9 mouse cellular contexts compared by ENCODE assay signal in genomic region chrX:98380247-98380905, GRCm38 (mm10).
A peak's percentile ranks its signal among the peaks of the same experiment; 100 is the strongest.
DNase-seq lines count a peak whose midpoint lies in the region; ATAC-seq lines count a peak whose summit lies in the region.
"Had no signal": no experiment of that assay in that cellular context is flagged by ENCODE, and none has a peak within 500 bp of the region (broad histone marks: within the 10 kb centered on the region; RNA-seq: fewer than 3 reads in every experiment).

No protein-coding gene starts in this region.

- intact Hi-C loops in heart, postnatal 14 days (cut with DNase I), result loop anchor here (5.0 kb wide), 1 partner anchor 233 kb away; the partner anchor contains the start of gene Ar

- no peak overlapping the region for H3K9ac ChIP-seq in lung, embryonic 16.5 days (ENCODE audit: low read length)

- no peaks in the 10 kb centered on the region for H3K27me3 ChIP-seq in lung, embryonic 16.5 days (ENCODE audit: control insufficient read depth, insufficient read depth, low read depth, low read length)
- H3K27me3 ChIP-seq: megakaryocyte, embryonic 14.5 days had no signal

- peak overlapping the region; percentile 55; the same call in 1 of the 2 replicates for H3K27ac ChIP-seq in lung, embryonic 16.5 days (ENCODE audit: low read length)

- no peaks in the 10 kb centered on the region for H3K4me1 ChIP-seq in lung, embryonic 16.5 days (replicated peaks; ENCODE audit: control insufficient read depth, insufficient read depth, low read length)
- H3K4me1 ChIP-seq: megakaryocyte, embryonic 14.5 days had no signal

- DNase-seq in cerebellum, adult 9-10 months, result peak; percentile 0
- DNase-seq in urinary bladder, postnatal 25 days (ENCODE audit: low spot score), result peak; percentile 8
- no peak for DNase-seq in urinary bladder, adult 2 months (ENCODE audit: low spot score)
- DNase-seq in heart, postnatal 14 days, result peak; percentile 63 to 74
- DNase-seq in spleen, adult 12 weeks (ENCODE audit: low spot score), result no peak
- no peak for DNase-seq in embryo, embryonic 10.5 days (ENCODE audit: low spot score)

- ATAC-seq in cerebellum, adult (ENCODE audit: insufficient number of reproducible peaks, low FRiP score, low TSS enrichment), result no peak
- ATAC-seq in lung, embryonic 16.5 days (ENCODE audit: low read depth), result peak; percentile 81; the same call in 1 of the 2 replicates

- H3K4me3 ChIP-seq in lung, embryonic 16.5 days (ENCODE audit: low read length), result no peak overlapping the region
- H3K4me3 ChIP-seq: megakaryocyte, embryonic 14.5 days had no signal

- no peak overlapping the region for H3K4me2 ChIP-seq in lung, embryonic 16.5 days (ENCODE audit: low read depth, low read length)

- H3K36me3 ChIP-seq in lung, embryonic 16.5 days (ENCODE audit: control insufficient read depth, insufficient read depth, low read length), result no peaks in the 10 kb centered on the region

- H3K9me3 ChIP-seq in lung, embryonic 16.5 days (ENCODE audit: control insufficient read depth, low read length), result no peaks in the 10 kb centered on the region
- H3K9me3 ChIP-seq: megakaryocyte, embryonic 14.5 days had no signal

- 36% methylated on average over 7 of the region's 7 CpGs for WGBS in lung, embryonic 16.5 days

Comparison
In these comparisons a context has a peak if more than half of its experiments do, and no peak if none do; other contexts are left out.
1. DNase-seq: peak in cerebellum, adult 9-10 months (single experiment), urinary bladder, postnatal 25 days (single experiment) and heart, postnatal 14 days (2 of 2); none in urinary bladder, adult 2 months (single experiment), spleen, adult 12 weeks (single experiment) and embryo, embryonic 10.5 days (single experiment).